19 mouse cellular contexts compared by ENCODE assay signal in the genomic region with DNA sequence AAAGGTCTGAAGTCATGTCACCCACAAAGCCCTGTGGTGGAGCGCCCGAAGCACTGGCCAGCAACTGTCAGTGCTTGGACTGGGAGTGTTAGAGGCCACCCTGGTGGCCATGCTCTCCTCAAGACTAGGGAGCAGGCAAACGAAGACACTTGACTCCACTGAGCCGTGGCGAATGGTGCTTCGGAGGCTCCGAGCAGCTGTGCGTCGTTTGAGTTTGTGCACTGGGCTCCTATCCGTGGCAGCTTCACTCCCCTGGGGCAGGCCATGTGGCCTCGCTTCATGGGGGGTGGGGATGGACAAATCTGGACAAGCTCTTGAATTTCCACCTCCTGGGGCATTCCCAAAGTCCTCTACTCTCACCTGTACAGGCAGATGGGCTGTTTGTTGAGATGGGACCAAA. TPM values are rescaled to one million over a fixed set of nuclear protein-coding genes. Genes with fewer than 3 reads are reported as not detected.
"Had no signal": no experiment of that assay in that cellular context is flagged by ENCODE, and none has a peak within 500 bp of the region (broad histone marks: within the 10 kb centered on the region; RNA-seq: fewer than 3 reads in every experiment).

No protein-coding gene starts in this region.

- DNase-seq: kidney, adult 18-20 months; layer of hippocampus, adult 9-11 months; lung, postnatal 14 days; right cerebral cortex, adult 18-20 months; right cerebral cortex, postnatal 25 days; thymus, postnatal 4 days had no signal

- H3K27ac ChIP-seq: kidney, postnatal 0 days; limb, embryonic 10.5 days; liver, embryonic 12.5 days; lung, embryonic 15.5 days; macrophage; midbrain, embryonic 12.5 days; neural tube, embryonic 15.5 days; stomach, postnatal 0 days had no signal

- H3K4me3 ChIP-seq: limb, embryonic 10.5 days; liver, embryonic 12.5 days; lung, embryonic 15.5 days; megakaryocyte, embryonic 14.5 days; midbrain, embryonic 12.5 days; neural tube, embryonic 15.5 days had no signal

- H3K9me3 ChIP-seq: limb, embryonic 10.5 days; liver, embryonic 12.5 days; lung, embryonic 15.5 days; megakaryocyte, embryonic 14.5 days; midbrain, embryonic 12.5 days; neural tube, embryonic 15.5 days had no signal

- H3K4me1 ChIP-seq: midbrain, embryonic 12.5 days; neural tube, embryonic 15.5 days had no signal

- H3K27me3 ChIP-seq: lung, embryonic 15.5 days; midbrain, embryonic 12.5 days; neural tube, embryonic 15.5 days had no signal

- H3K4me2 ChIP-seq: liver, embryonic 12.5 days; lung, embryonic 15.5 days; midbrain, embryonic 12.5 days; neural tube, embryonic 15.5 days had no signal

- H3K36me3 ChIP-seq: limb, embryonic 10.5 days; liver, embryonic 12.5 days; lung, embryonic 15.5 days; midbrain, embryonic 12.5 days; neural tube, embryonic 15.5 days had no signal

RNA-seq across cellular contexts. Expression of a gene that starts 34.6 kb away (rescaled TPM):
- polyA plus RNA-seq: macrophage had no signal

RNA-seq across cellular contexts. Expression of a gene that starts 34.9 kb away (rescaled TPM):
- total RNA-seq: layer of hippocampus, adult 18-20 months had no signal
- polyA plus RNA-seq: liver, embryonic 12.5 days; liver, embryonic 16.5 days; macrophage; midbrain, embryonic 12.5 days; midbrain, embryonic 16.5 days; neural tube, embryonic 11.5 days had no signal
